Mouse (Mus musculus): ENCODE data around the gene Arhgap21.

The Arhgap21 gene

GRCm38 (mm10) chr2:20968441-20969200 lies at the start of gene Arhgap21:
Arhgap21 (minus strand) TSS chr2:20968881.
- DNase-seq (ENCODE audit: low read depth), result peak; percentile 63

GRCm38 (mm10) chr2:21016589-21016988 lies 47.9 kb upstream of the Arhgap21 start:
- no peak for DNase-seq (ENCODE audit: low read depth)

GRCm38 (mm10) chr2:21010806-21011397 lies 42.2 kb upstream of the Arhgap21 start:
- no peak for DNase-seq (ENCODE audit: low read depth)

GRCm38 (mm10) chr2:21010219-21010618 lies 41.5 kb upstream of the Arhgap21 start:
- DNase-seq (ENCODE audit: low read depth), result no peak

- DNase-seq (ENCODE audit: low read depth), result no peak
Measured at GRCm38 (mm10) chr2:21009258-21010140, 40.8 kb upstream of the Arhgap21 start.

- DNase-seq (ENCODE audit: low read depth), result no peak
Measured at GRCm38 (mm10) chr2:21002538-21002937, 33.9 kb upstream of the Arhgap21 start.

GRCm38 (mm10) chr2:21001156-21001555 lies 32.5 kb upstream of the Arhgap21 start:
- DNase-seq (ENCODE audit: low read depth), result no peak

- DNase-seq (ENCODE audit: low read depth), result no peak
Measured at GRCm38 (mm10) chr2:20995547-20995946, 26.9 kb upstream of the Arhgap21 start.

GRCm38 (mm10) chr2:20991508-20991907 lies 22.8 kb upstream of the Arhgap21 start:
- no peak for DNase-seq (ENCODE audit: low read depth)

GRCm38 (mm10) chr2:20990907-20991306 lies 22.2 kb upstream of the Arhgap21 start:
- no peak for DNase-seq (ENCODE audit: low read depth)

- DNase-seq (ENCODE audit: low read depth), result no peak
Measured at GRCm38 (mm10) chr2:20990056-20990455, 21.4 kb upstream of the Arhgap21 start.

GRCm38 (mm10) chr2:20987822-20988221 lies 19.1 kb upstream of the Arhgap21 start:
- no peak for DNase-seq (ENCODE audit: low read depth)

- no peak for DNase-seq (ENCODE audit: low read depth)
Measured at GRCm38 (mm10) chr2:20978726-20979125, 10.0 kb upstream of the Arhgap21 start.

- DNase-seq (ENCODE audit: low read depth), result no peak
Measured at GRCm38 (mm10) chr2:20977051-20977450, 8.4 kb upstream of the Arhgap21 start.

- no peak for DNase-seq (ENCODE audit: low read depth)
Measured at GRCm38 (mm10) chr2:20973513-20973912, 4.8 kb upstream of the Arhgap21 start.

GRCm38 (mm10) chr2:20972180-20972579 lies 3.5 kb upstream of the Arhgap21 start:
- DNase-seq (ENCODE audit: low read depth), result no peak

- DNase-seq (ENCODE audit: low read depth), result no peak
Measured at GRCm38 (mm10) chr2:20971628-20972027, 2.9 kb upstream of the Arhgap21 start.

GRCm38 (mm10) chr2:20969201-20970200 lies 820 bp upstream of the Arhgap21 start:
- DNase-seq (ENCODE audit: low read depth), result peak; percentile 95

- DNase-seq (ENCODE audit: low read depth), result peak; percentile 61
Measured at GRCm38 (mm10) chr2:20967646-20968351, 882 bp downstream of the Arhgap21 start.

GRCm38 (mm10) chr2:20967101-20967645 lies 1.5 kb downstream of the Arhgap21 start:
- peak; percentile 38 for DNase-seq (ENCODE audit: low read depth)
